Mouse (Mus musculus): ENCODE measurements around the gene Tbc1d7. TPM values are rescaled to one million over a fixed set of nuclear protein-coding genes. Genes with fewer than 3 reads are reported as not detected.

The Tbc1d7 gene
- 4.6 TPM for polyA plus RNA-seq (2017; shearing (Covaris generic))

DNA sequence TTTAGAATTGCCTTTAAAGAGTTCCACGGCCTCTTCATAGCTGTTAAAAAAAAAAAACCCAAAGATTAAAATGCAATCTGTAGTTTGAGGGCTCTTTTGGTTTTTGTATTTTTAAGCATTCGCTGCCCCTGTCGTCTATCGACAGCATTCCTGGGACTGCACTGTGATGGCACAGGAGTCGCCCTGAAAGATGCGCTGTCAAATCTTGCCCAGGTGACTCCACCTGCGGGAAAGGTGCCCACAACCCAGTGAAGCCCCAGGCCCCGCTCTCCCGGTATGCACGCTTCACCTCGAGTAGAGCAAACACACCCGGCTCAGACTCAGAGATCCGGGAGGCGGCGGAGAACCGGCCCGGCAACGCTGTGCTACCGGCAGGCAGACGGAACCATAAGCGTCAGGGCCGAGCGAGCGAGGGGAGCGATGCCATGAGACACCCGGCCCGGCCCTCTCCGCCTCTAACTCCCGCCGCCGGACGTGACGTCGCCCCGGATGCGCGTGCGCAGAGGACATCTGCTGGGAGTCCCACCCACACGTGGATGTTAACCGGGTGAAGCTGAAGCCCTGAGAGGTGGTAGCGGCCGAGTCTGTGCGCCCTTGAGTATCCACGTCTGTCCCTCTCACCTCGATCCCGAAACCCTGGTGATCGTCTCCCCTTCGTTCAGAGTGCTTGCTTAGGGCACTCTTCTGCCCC lies at the start of gene Tbc1d7:
TSS of gene Tbc1d7 (minus strand) at position 482 of the 691 bp plus-strand sequence.

Other genes starting within 250 kb of the Tbc1d7 start
- 10.5 TPM for gene Gfod1, start 132.7 kb upstream of the Tbc1d7 start, polyA plus RNA-seq (2017; shearing (Covaris generic))
- 5.9 TPM for gene Sirt5, start 194.0 kb upstream of the Tbc1d7 start, polyA plus RNA-seq (2017; shearing (Covaris generic))
- 152 TPM for gene Nol7, start 226.9 kb upstream of the Tbc1d7 start, polyA plus RNA-seq (2017; shearing (Covaris generic))

Measured in effector memory CD4-positive, alpha-beta T cell, adult 5 months (primary cell).